Mouse (Mus musculus) embryo, embryonic 9.5 days (tissue): ENCODE results near the gene Phlda1.

ENCODE experiments used
- DNase-seq: peaks from one replicate; pipeline ENCODE4 v3.0.0-alpha.2; 2017; ENCODE audit errors: extremely low spot score

Gene Phlda1

GRCm38 (mm10) chr10:111527613-111528012 is 21.5 kb downstream of the Phlda1 start:
- DNase-seq: no peak

- DNase-seq: no peak
Observed at GRCm38 (mm10) chr10:111528283-111528682, 22.2 kb downstream of the Phlda1 start.

- no peak for DNase-seq
Observed at GRCm38 (mm10) chr10:111530398-111530797, 24.3 kb downstream of the Phlda1 start.

- no peak for DNase-seq
Observed at GRCm38 (mm10) chr10:111534691-111535090, 28.6 kb downstream of the Phlda1 start.

DNA sequence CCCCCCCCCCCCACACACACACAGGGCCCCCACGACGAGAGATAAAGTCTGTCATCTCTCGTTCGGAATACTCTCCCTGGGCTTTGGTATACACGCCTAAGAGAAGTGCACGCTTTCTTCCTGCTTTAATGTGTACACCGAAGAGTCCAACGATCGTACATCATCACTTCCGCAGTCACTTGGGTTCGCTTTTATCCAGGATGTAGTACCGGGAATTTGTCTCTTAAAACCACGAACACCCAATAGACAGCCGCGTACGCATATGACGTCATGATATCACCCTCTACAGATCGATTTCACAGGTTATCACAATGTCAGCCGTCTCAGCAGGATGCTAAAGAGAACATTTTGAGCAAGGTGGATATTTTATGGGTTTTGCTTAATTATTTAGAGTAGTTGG is 31.3 kb downstream of the Phlda1 start:
- DNase-seq: no peak

GRCm38 (mm10) chr10:111539724-111540324 is 33.7 kb downstream of the Phlda1 start:
- peak; percentile 55 for DNase-seq

DNA sequence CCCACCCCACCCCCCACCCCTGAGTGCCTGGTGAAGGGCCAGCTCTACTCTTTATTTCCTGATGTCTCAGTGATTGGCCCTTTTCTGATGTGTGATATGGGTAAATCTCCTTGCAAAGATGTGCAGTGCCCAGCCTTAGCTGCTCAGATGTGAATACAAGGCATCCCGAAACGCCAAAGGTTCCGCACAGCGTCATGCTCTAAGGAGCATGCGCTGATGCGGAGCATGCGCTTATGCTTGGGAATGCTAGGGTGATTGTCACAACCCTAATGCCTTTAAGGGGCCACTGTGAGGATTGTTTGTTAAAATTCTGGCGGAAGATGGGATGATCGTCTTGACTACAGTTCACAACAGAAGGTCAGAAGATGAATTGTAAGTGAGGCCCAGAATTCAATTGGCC is 34.6 kb downstream of the Phlda1 start:
- DNase-seq: no peak

DNA sequence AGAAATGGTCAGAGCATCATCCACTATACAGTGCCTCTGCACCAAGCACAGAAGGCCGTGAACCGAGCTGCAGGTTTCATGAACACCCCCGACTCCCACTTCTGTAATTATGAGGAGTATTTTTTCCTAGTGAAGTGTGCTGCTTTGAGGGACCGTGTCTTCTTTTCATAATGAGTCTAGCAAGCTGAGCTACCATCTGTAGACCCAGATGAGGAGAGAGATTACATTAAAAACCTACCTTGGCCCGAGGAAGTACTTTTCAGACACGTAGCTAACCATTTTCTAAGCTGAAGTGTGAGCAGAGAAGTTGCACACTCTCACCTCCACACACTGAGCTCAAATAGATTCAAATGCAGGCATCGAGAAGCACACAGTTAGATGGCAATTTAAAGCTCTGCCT is 37.0 kb downstream of the Phlda1 start:
- no peak for DNase-seq

DNA sequence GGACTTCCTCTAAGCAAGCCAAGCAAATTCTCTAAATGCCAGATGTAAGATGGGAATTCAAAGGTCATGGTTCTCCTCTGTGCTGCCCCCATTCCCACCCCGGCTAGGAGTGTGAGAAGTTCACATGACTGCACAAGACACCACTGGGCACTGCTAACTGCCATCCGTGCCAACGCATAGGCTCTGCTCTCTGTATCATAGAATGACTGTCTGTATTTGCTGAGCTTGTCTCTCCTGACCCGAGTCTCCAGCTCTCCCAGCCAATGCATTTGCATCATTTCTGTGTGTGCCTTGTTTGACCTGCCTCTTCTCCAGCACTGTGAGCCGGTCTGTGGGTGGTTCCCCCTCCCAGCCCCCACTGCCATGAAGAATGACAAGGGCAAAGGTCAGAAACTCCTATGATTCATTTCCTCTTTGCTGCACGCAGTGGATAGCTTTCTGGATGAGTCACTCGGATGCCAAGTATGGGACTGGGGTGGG is 37.7 kb downstream of the Phlda1 start:
- peak; percentile 57 for DNase-seq

DNA sequence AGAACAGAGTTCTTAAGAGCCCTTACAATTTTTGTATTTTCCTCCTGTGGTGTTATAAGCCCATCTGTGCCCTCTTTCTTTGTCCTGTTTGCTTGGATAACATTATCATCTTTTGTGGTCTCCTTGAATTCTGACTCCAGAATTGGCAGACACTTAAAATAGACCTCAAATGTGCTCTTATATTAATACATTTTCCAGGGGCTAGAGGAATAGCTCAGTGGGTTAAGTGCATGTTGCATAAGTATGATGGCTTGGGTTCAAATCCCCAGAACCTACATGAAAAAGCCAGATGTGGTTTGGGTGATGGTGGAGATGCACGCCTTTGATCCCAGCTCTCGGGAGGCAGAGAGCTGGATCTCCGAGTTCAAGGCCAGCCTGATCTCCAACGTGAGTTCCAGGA is 38.2 kb downstream of the Phlda1 start:
- DNase-seq: no peak

DNA sequence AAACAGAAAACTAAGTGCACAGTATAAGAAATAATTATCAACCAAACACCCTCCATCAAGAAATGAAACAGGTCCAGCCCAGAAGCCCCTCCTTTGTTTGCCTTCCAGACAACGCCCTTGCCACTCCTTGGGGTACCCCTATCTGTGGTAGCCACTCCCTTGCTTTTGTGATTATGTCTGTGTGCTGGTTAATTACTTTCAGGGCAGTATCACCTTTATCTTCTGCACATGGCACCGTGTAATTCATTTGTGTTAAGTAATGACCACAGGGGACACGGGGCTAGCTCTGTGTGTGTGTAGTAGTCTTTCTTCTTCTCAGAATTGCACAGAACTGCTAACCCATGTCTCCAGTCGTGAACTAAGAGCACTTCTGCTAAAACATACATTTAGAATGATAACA is 39.6 kb downstream of the Phlda1 start:
- no peak for DNase-seq

GRCm38 (mm10) chr10:111547881-111548372 is 41.8 kb downstream of the Phlda1 start:
- no peak for DNase-seq

GRCm38 (mm10) chr10:111550075-111550695 is 44.1 kb downstream of the Phlda1 start:
- DNase-seq: no peak

DNA sequence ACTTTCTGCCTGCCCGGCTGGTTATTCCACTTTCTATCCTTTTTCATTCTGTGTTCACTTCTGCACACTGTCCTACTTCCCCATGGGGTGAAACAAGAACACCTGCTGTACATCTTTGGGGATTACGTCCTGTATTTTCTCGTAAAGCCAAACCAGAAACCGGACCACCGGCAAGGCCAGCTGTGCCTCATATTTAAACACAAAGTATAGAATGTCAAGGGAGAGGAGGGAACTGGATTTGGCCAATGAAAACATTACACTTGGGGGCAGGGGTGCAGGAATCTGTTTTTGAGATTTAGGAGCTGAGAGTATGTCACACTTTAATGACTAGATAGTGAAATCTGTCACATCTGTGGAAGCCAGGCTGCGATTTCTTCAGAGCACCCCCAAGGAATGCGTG is 47.6 kb downstream of the Phlda1 start:
- no peak for DNase-seq

- no peak for DNase-seq
Observed at GRCm38 (mm10) chr10:111554651-111555050, 48.6 kb downstream of the Phlda1 start.

DNA sequence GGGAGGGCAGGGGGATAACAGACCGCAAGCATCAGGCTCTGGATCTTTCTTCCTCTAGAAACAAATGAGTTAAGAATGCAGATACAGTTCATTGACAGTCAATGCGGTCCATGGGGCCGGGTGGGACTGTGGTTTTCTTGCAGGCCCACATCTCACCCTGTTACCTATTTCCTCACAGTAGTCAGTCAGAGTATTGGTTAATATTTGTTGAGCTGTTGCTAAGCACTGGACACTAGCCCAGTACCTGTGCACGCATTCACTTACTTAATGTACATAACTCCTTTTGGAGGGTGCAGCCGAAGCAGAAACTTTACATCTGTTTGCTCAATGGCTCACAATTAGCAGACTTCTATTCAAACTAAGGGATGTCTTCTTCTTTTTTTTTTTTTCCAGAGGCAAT is 52.1 kb downstream of the Phlda1 start:
- no peak for DNase-seq
